Mouse (Mus musculus) intestine, embryonic 16.5 days (tissue): ENCODE data around the gene Diexf. TPM values are rescaled to one million over a fixed set of nuclear protein-coding genes. Genes with fewer than 3 reads are reported as not detected.

ENCODE experiments used
- ATAC-seq: fragments of 200-750 bp; cut with Nextera tagmentation; 2 replicates; pipeline ENCODE4 v1.8.0; 2017; ENCODE audit warnings: moderate TSS enrichment, moderate library complexity
- H3K27ac ChIP-seq: fragments of 300-500 bp; sonication (generic); 2 replicates; pipeline ENCODE4 v1.5.1; 2014; ENCODE audit warnings: mild to moderate bottlenecking, low read length
- H3K27me3 ChIP-seq: fragments of 300-500 bp; sonication (generic); replicated peaks from 2 replicates; pipeline ENCODE4 v1.6.1; 2014; ENCODE audit warnings: low read length, control low read depth, mixed read lengths; ENCODE audit not compliant: control insufficient read depth, insufficient read depth
- H3K36me3 ChIP-seq: fragments of 300-500 bp; sonication (generic); 2 replicates; pipeline ENCODE4 v1.6.1; 2014; ENCODE audit warnings: low read length, control low read depth; ENCODE audit not compliant: control insufficient read depth, insufficient read depth
- H3K4me1 ChIP-seq: fragments of 300-500 bp; sonication (generic); 2 replicates; pipeline ENCODE4 v1.6.1; 2014; ENCODE audit warnings: low read length, control low read depth, mixed read lengths; ENCODE audit not compliant: control insufficient read depth, insufficient read depth
- H3K4me2 ChIP-seq: fragments of 300-500 bp; sonication (generic); 2 replicates; pipeline ENCODE4 v1.6.1; 2014; ENCODE audit warnings: low read depth, low read length, control low read depth
- H3K4me3 ChIP-seq: fragments of 300-500 bp; sonication (generic); 2 replicates; pipeline ENCODE4 v1.5.1; 2014; ENCODE audit warnings: mild to moderate bottlenecking, low read length
- H3K9ac ChIP-seq: fragments of 300-500 bp; sonication (generic); 2 replicates; pipeline ENCODE4 v1.6.1; 2014; ENCODE audit warnings: low read depth, low read length
- H3K9me3 ChIP-seq: fragments of 300-500 bp; sonication (generic); 2 replicates; pipeline ENCODE4 v1.6.1; 2016; ENCODE audit warnings: low read length, control low read depth; ENCODE audit not compliant: control insufficient read depth
- WGBS: fragments of 180-500 bp; shearing (Covaris S2); extraction: QIAGEN DNeasy Blood & Tissue Kit; methylation state at CpG from one replicate; pipeline ENCODE4 v1.1.7; 2014; 5-methylcytosine and 5-hydroxymethylcytosine counted together
- polyA plus RNA-seq: library from polyadenylated mRNA; unstranded; fragments of >200 nt; fragmentation: Nextera tagmentation; extraction: Ambion mirVana; gene quantifications from 2 replicates; pipeline ENCODE4 v1.2.1, GENCODE M21; 2015

The Diexf gene
- polyA plus RNA-seq, 1 experiment from 2014 or later = 9.2 TPM

DNA sequence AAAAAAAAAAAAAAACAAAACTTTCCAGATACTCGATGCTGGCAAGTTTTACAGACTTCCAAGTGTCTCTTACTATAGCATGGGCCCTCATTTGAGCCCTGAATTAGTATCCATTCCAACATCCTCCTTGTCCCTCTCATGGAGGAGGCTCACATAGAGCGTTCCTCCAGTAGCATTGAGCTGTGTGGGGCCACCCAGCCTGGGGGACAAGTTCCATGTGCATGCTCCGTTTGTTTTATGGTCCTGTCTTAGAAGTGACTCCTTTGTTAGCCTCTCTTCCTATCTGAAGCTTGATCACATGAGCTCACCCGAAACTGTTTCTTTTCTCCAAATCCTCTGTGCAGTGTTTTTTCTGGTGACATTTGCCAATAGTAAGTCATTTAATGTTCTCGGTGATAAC, 77.0 kb downstream of the Diexf start:
- WGBS = 63% methylated on average over 5 of the region's 5 CpGs
- no peaks in the 10 kb centered on the region for H3K9me3 ChIP-seq
- H3K4me1 ChIP-seq = no peaks in the 10 kb centered on the region
- no peaks in the 10 kb centered on the region for H3K36me3 ChIP-seq
- H3K9ac ChIP-seq = no peak overlapping the region
- no peak overlapping the region for H3K4me2 ChIP-seq
- ATAC-seq = peak; percentile 78
- no peak overlapping the region for H3K27ac ChIP-seq
- H3K4me3 ChIP-seq = no peak overlapping the region
- H3K27me3 ChIP-seq = no peaks in the 10 kb centered on the region

DNA sequence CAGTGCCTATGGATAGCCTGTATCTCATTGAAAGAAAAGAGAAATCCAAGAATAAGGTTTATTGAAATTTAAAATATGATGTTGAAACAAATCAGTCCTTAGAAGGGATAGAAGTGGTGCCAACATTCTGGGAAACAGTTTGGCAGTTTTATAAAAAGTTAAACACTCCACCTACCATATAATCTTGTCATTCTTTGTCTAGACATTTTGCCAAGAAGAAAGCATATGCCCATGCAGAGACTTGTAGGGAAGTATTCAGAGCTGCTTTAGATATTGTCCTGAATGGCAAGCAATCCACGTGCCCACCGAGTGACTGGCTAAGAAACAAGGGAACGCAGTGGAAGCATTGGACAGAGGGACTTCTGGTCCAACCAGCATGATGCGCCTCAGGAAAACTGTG, 82.5 kb downstream of the Diexf start:
- ATAC-seq = no peak
- Histone ChIP-seq H3K27ac (no peak overlapping the region), H3K4me2 (no peak overlapping the region), H3K36me3 (no peaks in the 10 kb centered on the region), H3K4me3 (no peak overlapping the region), H3K4me1 (no peaks in the 10 kb centered on the region), H3K27me3 (no peaks in the 10 kb centered on the region), H3K9ac (no peak overlapping the region), H3K9me3 (no peaks in the 10 kb centered on the region)
- 89% methylated on average over 4 of the region's 4 CpGs for WGBS

DNA sequence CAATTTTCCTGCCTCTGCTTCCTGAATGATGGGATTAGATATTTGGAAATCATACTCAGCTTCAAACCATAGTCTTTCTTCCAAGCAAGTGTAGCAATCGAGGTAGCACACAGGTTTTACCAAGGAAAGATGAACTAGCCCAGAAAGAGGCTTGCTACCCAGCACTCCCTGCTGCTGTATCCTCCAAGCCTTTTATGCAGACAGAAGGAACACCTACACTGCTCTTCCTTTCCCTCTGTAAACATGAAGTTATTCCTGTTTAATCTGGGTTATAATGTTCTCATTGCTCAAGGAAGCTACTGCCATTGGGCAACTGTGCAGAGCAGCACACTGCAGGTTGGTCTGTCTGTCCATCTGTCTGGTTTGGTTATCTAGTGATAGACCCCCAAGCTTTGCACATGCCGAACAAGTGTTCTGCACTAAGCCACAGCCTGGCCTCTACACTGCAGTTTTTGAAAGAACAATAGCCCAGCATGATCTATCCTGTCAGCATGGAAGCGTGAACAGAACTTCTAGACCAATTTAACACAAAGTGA, 87.2 kb downstream of the Diexf start:
- Histone ChIP-seq H3K4me1 (no peaks in the 10 kb centered on the region), H3K36me3 (no peaks in the 10 kb centered on the region), H3K9ac (no peak overlapping the region), H3K9me3 (no peaks in the 10 kb centered on the region), H3K27me3 (no peaks in the 10 kb centered on the region), H3K27ac (no peak overlapping the region), H3K4me3 (no peak overlapping the region), H3K4me2 (no peak overlapping the region)
- WGBS = 70% methylated on average over 3 of the region's 3 CpGs
- ATAC-seq = no peak

Other genes starting within 250 kb of the Diexf start
- gene Syt14, start 94.5 kb downstream of the Diexf start, polyA plus RNA-seq = 1.3 and 1.4 TPM in 2 replicates
- gene Irf6, start 22.8 kb upstream of the Diexf start, polyA plus RNA-seq = 95.0 and 106 TPM in 2 replicates
- gene A130010J15Rik, start 37.8 kb upstream of the Diexf start, polyA plus RNA-seq = 13.0 and 13.7 TPM in 2 replicates
- gene Traf3ip3, start 71.4 kb upstream of the Diexf start, polyA plus RNA-seq = 3.4 and 4.0 TPM in 2 replicates
- gene Lamb3, start 77.4 kb upstream of the Diexf start, polyA plus RNA-seq = 4.1 and 4.3 TPM in 2 replicates
- 0.91 and 1.2 TPM in 2 replicates for gene Hsd11b1, start 133.8 kb upstream of the Diexf start, polyA plus RNA-seq
- 20.0 and 25.1 TPM in 2 replicates for gene G0s2, start 142.9 kb upstream of the Diexf start, polyA plus RNA-seq
- 4.7 and 5.2 TPM in 2 replicates for gene Camk1g, start 240.0 kb upstream of the Diexf start, polyA plus RNA-seq